Mouse (Mus musculus): ENCODE results near the gene Pou3f3. TPM values are rescaled to one million over a fixed set of nuclear protein-coding genes. Genes with fewer than 3 reads are reported as not detected.

Pou3f3 gene
- total RNA-seq, 1 experiment from 2014 or later, result not detected

DNA sequence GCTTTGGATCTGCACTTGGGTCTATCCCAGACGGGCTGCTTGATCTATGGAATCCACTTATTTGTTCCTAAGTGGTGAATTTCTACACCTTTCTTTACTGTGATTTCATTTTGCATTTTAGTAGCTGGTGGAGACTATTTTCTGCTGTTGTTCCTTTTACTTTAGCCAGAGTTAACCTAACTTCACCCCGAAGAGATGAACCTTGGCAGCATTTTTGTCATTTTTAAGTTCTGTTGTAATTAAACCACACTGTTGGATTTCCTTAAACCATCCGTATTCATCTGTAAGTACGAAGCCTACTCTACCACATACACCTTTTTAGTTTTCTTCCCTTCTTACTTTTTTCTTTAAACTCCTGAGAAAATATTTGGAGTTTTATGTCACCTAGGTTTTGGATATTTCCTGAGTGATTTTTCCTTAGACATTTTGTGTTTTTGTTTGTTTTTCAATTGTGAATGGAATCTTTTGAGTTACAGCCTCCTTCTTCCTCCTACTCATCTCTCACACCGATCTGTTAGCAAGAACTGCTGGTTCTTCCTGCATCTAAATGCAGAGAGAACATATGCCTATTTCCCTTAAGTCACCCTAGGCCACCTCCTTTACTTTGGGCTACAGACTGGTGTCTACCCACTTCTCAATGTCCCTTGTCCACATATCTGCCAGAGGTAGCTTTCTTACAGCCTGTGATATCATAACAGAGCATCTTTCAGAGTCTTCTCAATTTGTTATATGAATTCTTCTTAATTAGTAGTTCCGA is 54.1 kb downstream of the Pou3f3 start:
- ATAC-seq (replicated peaks; ENCODE audit: low read depth, poor library complexity, severe bottlenecking), result no peak

Other genes starting within 250 kb of the Pou3f3 start
- gene Mrps9, start 155.5 kb downstream of the Pou3f3 start, total RNA-seq (2017), result 74.1 and 93.7 TPM in 2 replicates